Mouse (Mus musculus): ENCODE data around the gene Pus1.

Pus1 gene

GRCm38 (mm10) chr5:110779998-110780760 lies at the start of gene Pus1:
TSS of gene Pus1 (minus strand) at chr5:110780659.
- peak; percentile 54 for ATAC-seq (ENCODE audit: insufficient number of reproducible peaks, low FRiP score, low TSS enrichment)

GRCm38 (mm10) chr5:110827576-110827975 lies 47.1 kb upstream of the Pus1 start:
- no peak for ATAC-seq (ENCODE audit: insufficient number of reproducible peaks, low FRiP score, low TSS enrichment)

- no peak for ATAC-seq (ENCODE audit: insufficient number of reproducible peaks, low FRiP score, low TSS enrichment)
Observed at GRCm38 (mm10) chr5:110826781-110827495, 46.5 kb upstream of the Pus1 start.

GRCm38 (mm10) chr5:110824421-110824820 lies 44.0 kb upstream of the Pus1 start:
- no peak for ATAC-seq (ENCODE audit: insufficient number of reproducible peaks, low FRiP score, low TSS enrichment)

GRCm38 (mm10) chr5:110809667-110810325 lies 29.3 kb upstream of the Pus1 start, which contains the start of gene Ulk1:
TSS of gene Ulk1 (minus strand) at chr5:110810097.
- peak; percentile 92 for ATAC-seq (ENCODE audit: insufficient number of reproducible peaks, low FRiP score, low TSS enrichment)

GRCm38 (mm10) chr5:110808821-110809666 lies 28.6 kb upstream of the Pus1 start:
- 0 out of 2 replicates have a peak, but pooled peaks have one; percentile 2 for ATAC-seq (ENCODE audit: insufficient number of reproducible peaks, low FRiP score, low TSS enrichment)

GRCm38 (mm10) chr5:110808061-110808631 lies 27.7 kb upstream of the Pus1 start:
- peak; percentile 53; the same call in 1 of the 2 replicates for ATAC-seq (ENCODE audit: insufficient number of reproducible peaks, low FRiP score, low TSS enrichment)

GRCm38 (mm10) chr5:110807453-110807852 lies 27.0 kb upstream of the Pus1 start:
- ATAC-seq (ENCODE audit: insufficient number of reproducible peaks, low FRiP score, low TSS enrichment): no peak

GRCm38 (mm10) chr5:110806676-110807075 lies 26.2 kb upstream of the Pus1 start:
- no peak for ATAC-seq (ENCODE audit: insufficient number of reproducible peaks, low FRiP score, low TSS enrichment)

GRCm38 (mm10) chr5:110806154-110806553 lies 25.7 kb upstream of the Pus1 start:
- no peak for ATAC-seq (ENCODE audit: insufficient number of reproducible peaks, low FRiP score, low TSS enrichment)

GRCm38 (mm10) chr5:110804012-110804743 lies 23.7 kb upstream of the Pus1 start:
- no peak for ATAC-seq (ENCODE audit: insufficient number of reproducible peaks, low FRiP score, low TSS enrichment)

GRCm38 (mm10) chr5:110802809-110803208 lies 22.4 kb upstream of the Pus1 start:
- ATAC-seq (ENCODE audit: insufficient number of reproducible peaks, low FRiP score, low TSS enrichment): no peak

GRCm38 (mm10) chr5:110802186-110802585 lies 21.7 kb upstream of the Pus1 start:
- peak; percentile 91 for ATAC-seq (ENCODE audit: insufficient number of reproducible peaks, low FRiP score, low TSS enrichment)

- no peak for ATAC-seq (ENCODE audit: insufficient number of reproducible peaks, low FRiP score, low TSS enrichment)
Observed at GRCm38 (mm10) chr5:110801036-110801624, 20.7 kb upstream of the Pus1 start.

GRCm38 (mm10) chr5:110797696-110798095 lies 17.2 kb upstream of the Pus1 start:
- no peak for ATAC-seq (ENCODE audit: insufficient number of reproducible peaks, low FRiP score, low TSS enrichment)

- no peak for ATAC-seq (ENCODE audit: insufficient number of reproducible peaks, low FRiP score, low TSS enrichment)
Observed at GRCm38 (mm10) chr5:110794363-110794762, 13.9 kb upstream of the Pus1 start.

GRCm38 (mm10) chr5:110788684-110789083 lies 8.2 kb upstream of the Pus1 start:
- ATAC-seq (ENCODE audit: insufficient number of reproducible peaks, low FRiP score, low TSS enrichment): no peak

GRCm38 (mm10) chr5:110786081-110786835 lies 5.8 kb upstream of the Pus1 start:
- peak; percentile 28; the same call in 1 of the 2 replicates for ATAC-seq (ENCODE audit: insufficient number of reproducible peaks, low FRiP score, low TSS enrichment)

All from cerebellum, adult (tissue).